ENCODE assay signal across 25 mouse cellular contexts in genomic region chr5:30551022-30551638, GRCm38 (mm10). TPM values are rescaled to one million over a fixed set of nuclear protein-coding genes. Genes with fewer than 3 reads are reported as not detected.
DNase-seq lines count a peak whose midpoint lies in the region; ATAC-seq and TF ChIP-seq lines count a peak whose summit lies in the region.
"Had no signal": no experiment of that assay in that cellular context is flagged by ENCODE, and none has a peak within 500 bp of the region (broad histone marks: within the 10 kb centered on the region; RNA-seq: fewer than 3 reads in every experiment).

No protein-coding gene starts in this region.

- H3K4me2 ChIP-seq in lung, postnatal 0 days (replicated peaks; ENCODE audit: low read depth, low read length): no peak overlapping the region
- H3K4me2 ChIP-seq: embryonic facial prominence, embryonic 13.5 days; forebrain, embryonic 12.5 days; heart, embryonic 12.5 days; hindbrain, embryonic 15.5 days had no signal

- H3K9me3 ChIP-seq in lung, postnatal 0 days (ENCODE audit: low read length): no peaks in the 10 kb centered on the region
- no peaks in the 10 kb centered on the region for H3K9me3 ChIP-seq in heart, embryonic 10.5 days
- H3K9me3 ChIP-seq: embryonic facial prominence, embryonic 13.5 days; forebrain, embryonic 12.5 days; heart, embryonic 12.5 days; hindbrain, embryonic 10.5 days; hindbrain, embryonic 15.5 days had no signal

- peak; percentile 34 for ATAC-seq in lung, postnatal 0 days
- ATAC-seq: activated CD4-positive, CD25-positive, alpha-beta regulatory T cell, adult 4 months; inflammation-experienced regulatory T-cells, adult 6 months; intestine, postnatal 0 days; Patski had no signal

- no peaks in the 10 kb centered on the region for H3K27me3 ChIP-seq in lung, postnatal 0 days (replicated peaks; ENCODE audit: insufficient read depth, low read length)
- no peaks in the 10 kb centered on the region for H3K27me3 ChIP-seq in heart, embryonic 10.5 days (ENCODE audit: insufficient read depth, poor library complexity, severe bottlenecking)
- H3K27me3 ChIP-seq: embryonic facial prominence, embryonic 13.5 days; forebrain, embryonic 12.5 days; heart, embryonic 12.5 days; hindbrain, embryonic 15.5 days had no signal

- no peak for TF ChIP-seq EP300 in lung, postnatal 0 days (IDR thresholded peaks at IDR 0.05)

- H3K4me1 ChIP-seq in lung, postnatal 0 days (ENCODE audit: insufficient read depth, low read depth, low read length): no peaks in the 10 kb centered on the region
- H3K4me1 ChIP-seq in brown adipose tissue, adult 24 weeks (ENCODE audit: control insufficient read depth, insufficient read depth, insufficient read length, low read length): peaks cover 13% of the 10 kb centered on the region
- peaks cover 26% of the 10 kb centered on the region for H3K4me1 ChIP-seq in heart, embryonic 10.5 days

- H3K9ac ChIP-seq in lung, postnatal 0 days (replicated peaks; ENCODE audit: low read depth): no peak overlapping the region
- H3K9ac ChIP-seq: embryonic facial prominence, embryonic 13.5 days; forebrain, embryonic 12.5 days; heart, embryonic 12.5 days; hindbrain, embryonic 15.5 days had no signal

- WGBS in lung, postnatal 0 days: 72% methylated on average over 8 of the region's 8 CpGs
- WGBS in heart, embryonic 10.5 days: 82% methylated on average over 8 of the region's 8 CpGs

- no peak for TF ChIP-seq CTCF in lung, postnatal 0 days (IDR thresholded peaks at IDR 0.05)

- H3K4me3 ChIP-seq in lung, postnatal 0 days (ENCODE audit: low read depth, low read length): no peak overlapping the region
- no peak overlapping the region for H3K4me3 ChIP-seq in brown adipose tissue, adult 24 weeks (ENCODE audit: insufficient read depth, low read depth, low read length)
- no peak overlapping the region for H3K4me3 ChIP-seq in heart, embryonic 10.5 days
- H3K4me3 ChIP-seq: embryonic facial prominence, embryonic 13.5 days; forebrain, embryonic 12.5 days; heart, adult 2 months; heart, embryonic 12.5 days; hindbrain, embryonic 10.5 days; hindbrain, embryonic 15.5 days had no signal

- no peaks in the 10 kb centered on the region for H3K36me3 ChIP-seq in lung, postnatal 0 days (ENCODE audit: insufficient read depth, low read length)
- H3K36me3 ChIP-seq in heart, embryonic 10.5 days: no peaks in the 10 kb centered on the region
- H3K36me3 ChIP-seq: embryonic facial prominence, embryonic 13.5 days; forebrain, embryonic 12.5 days; heart, embryonic 12.5 days; hindbrain, embryonic 10.5 days; hindbrain, embryonic 15.5 days had no signal

- H3K27ac ChIP-seq in lung, postnatal 0 days (ENCODE audit: low read length): no peak overlapping the region
- peak overlapping the region; percentile 97 for H3K27ac ChIP-seq in brown adipose tissue, adult 24 weeks (replicated peaks; ENCODE audit: low read depth, low read length)
- no peak overlapping the region for H3K27ac ChIP-seq in heart, embryonic 10.5 days
- H3K27ac ChIP-seq: embryonic facial prominence, embryonic 13.5 days; forebrain, embryonic 12.5 days; heart, adult 2 months; hindbrain, embryonic 10.5 days; hindbrain, embryonic 15.5 days had no signal

- DNase-seq in lung, postnatal 0 days (ENCODE audit: low spot score): peak; percentile 42
- no peak for DNase-seq in lung, postnatal 10 days
- DNase-seq in adrenal gland, postnatal 10 days: peak; percentile 89
- DNase-seq in frontal cortex, postnatal 10 days (ENCODE audit: low spot score in 2 of 2): no peak
- no peak for DNase-seq in cerebellum, postnatal 4 days (ENCODE audit: low spot score in 2 of 2)
- no peak for DNase-seq in heart, embryonic 10.5 days (ENCODE audit: low spot score)

RNA-seq across cellular contexts. Expression of gene Cib4, which starts 5.5 kb away (rescaled TPM):
- polyA plus RNA-seq in lung, postnatal 0 days (2015; fragmentation: Nextera tagmentation; extraction: Ambion mirVana): 0.26 TPM in 1 of 2 replicates, not detected in the other
- 1 to 10 TPM in 1 of 2 experiments, under 1 TPM in 1; 0.67 to 1.1 TPM for total RNA-seq in adrenal gland, postnatal 10 days (2021)
- polyA plus RNA-seq in brown adipose tissue, adult 24 weeks (2012; ENCODE audit: insufficient read depth, insufficient read length, missing spikeins): not detected in 2 replicates
- polyA plus RNA-seq in heart, embryonic 10.5 days (2016; fragmentation: Nextera tagmentation; extraction: Ambion mirVana): not detected in 2 replicates
- total RNA-seq: CH12.LX; gastrocnemius, adult 18-20 months; gastrocnemius, postnatal 14 days; heart, adult 2 months; heart, postnatal 25 days had no signal
- polyA plus RNA-seq: activated CD4-positive, CD25-positive, alpha-beta regulatory T cell, adult 4 months; cortical plate, adult 2 months; embryonic facial prominence, embryonic 13.5 days; forebrain, embryonic 12.5 days; forebrain, embryonic 16.5 days; frontal cortex, adult 2 months; heart, adult 2 months; heart, embryonic 12.5 days; heart, embryonic 16.5 days; hindbrain, embryonic 10.5 days; hindbrain, embryonic 15.5 days; inflammation-experienced regulatory T-cells, adult 6 months; intestine, postnatal 0 days; Patski had no signal

RNA-seq across cellular contexts. Expression of gene Kcnk3, which starts 36.8 kb away (rescaled TPM):
- 28.6 and 35.7 TPM in 2 replicates for polyA plus RNA-seq in lung, postnatal 0 days (2015; fragmentation: Nextera tagmentation; extraction: Ambion mirVana)
- total RNA-seq in adrenal gland, postnatal 10 days (2021): 100 to 1,000 TPM; 549 to 558 TPM
- 118 and 132 TPM in 2 replicates for polyA plus RNA-seq in brown adipose tissue, adult 24 weeks (2012; ENCODE audit: insufficient read depth, insufficient read length, missing spikeins)
- 17.0 and 34.2 TPM in 2 replicates for polyA plus RNA-seq in heart, embryonic 10.5 days (2016; fragmentation: Nextera tagmentation; extraction: Ambion mirVana)
- total RNA-seq: CH12.LX had no signal
- polyA plus RNA-seq: activated CD4-positive, CD25-positive, alpha-beta regulatory T cell, adult 4 months; Patski had no signal

Comparison
In these comparisons a context has a peak if more than half of its experiments do, and no peak if none do; other contexts are left out.
1. DNase-seq: peak in lung, postnatal 0 days (single experiment) and adrenal gland, postnatal 10 days (single experiment); none in lung, postnatal 10 days (single experiment), frontal cortex, postnatal 10 days (0 of 2), cerebellum, postnatal 4 days (0 of 2) and heart, embryonic 10.5 days (single experiment).